Comparison of ENCODE assay signal across 10 mouse cellular contexts in genomic region chr3:103735776-103736600, GRCm38 (mm10). TPM values are rescaled to one million over a fixed set of nuclear protein-coding genes. Genes with fewer than 3 reads are reported as not detected.
DNase-seq lines count a peak whose midpoint lies in the region; ATAC-seq lines count a peak whose summit lies in the region.
"Had no signal": no experiment of that assay in that cellular context is flagged by ENCODE, and none has a peak within 500 bp of the region (broad histone marks: within the 10 kb centered on the region; RNA-seq: fewer than 3 reads in every experiment).

No protein-coding gene starts in this region.

- peak overlapping the region; percentile 48 for H3K4me3 ChIP-seq in kidney, embryonic 16.5 days (ENCODE audit: low read length)
- H3K4me3 ChIP-seq in embryonic facial prominence, embryonic 12.5 days: peak overlapping the region; percentile 36
- H3K4me3 ChIP-seq in neural tube, embryonic 12.5 days: no peak overlapping the region

- no peaks in the 10 kb centered on the region for H3K27me3 ChIP-seq in kidney, embryonic 16.5 days (ENCODE audit: insufficient read depth, low read length)
- no peaks in the 10 kb centered on the region for H3K27me3 ChIP-seq in embryonic facial prominence, embryonic 12.5 days
- H3K27me3 ChIP-seq in neural tube, embryonic 12.5 days (replicated peaks): no peaks in the 10 kb centered on the region
- H3K27me3 ChIP-seq: Patski had no signal

- H3K9ac ChIP-seq in kidney, embryonic 16.5 days (replicated peaks; ENCODE audit: low read length): peak overlapping the region; percentile 66
- peak overlapping the region; percentile 52; the same call in 1 of the 2 replicates for H3K9ac ChIP-seq in embryonic facial prominence, embryonic 12.5 days
- no peak overlapping the region for H3K9ac ChIP-seq in neural tube, embryonic 12.5 days

- no peak for ATAC-seq in kidney, embryonic 16.5 days (ENCODE audit: low FRiP score, low TSS enrichment)
- ATAC-seq in embryonic facial prominence, embryonic 12.5 days (ENCODE audit: insufficient number of reproducible peaks, insufficient read depth, low FRiP score, low TSS enrichment): no peak
- ATAC-seq in neural tube, embryonic 12.5 days (ENCODE audit: low FRiP score, low read depth): no peak
- no peak for ATAC-seq in erythroid progenitor cell, adult 5-6 weeks (replicated peaks; ENCODE audit: low FRiP score, poor library complexity, severe bottlenecking)
- ATAC-seq: Patski had no signal

- no peak for DNase-seq in kidney, postnatal 10 days
- peak; percentile 16 for DNase-seq in heart, postnatal 4 days
- DNase-seq in liver: no peak
- DNase-seq: thymus, postnatal 36 days had no signal

- peaks cover 46% of the 10 kb centered on the region for H3K4me1 ChIP-seq in kidney, embryonic 16.5 days (ENCODE audit: insufficient read depth, low read length)
- peaks cover 55% of the 10 kb centered on the region for H3K4me1 ChIP-seq in embryonic facial prominence, embryonic 12.5 days
- peaks cover 56% of the 10 kb centered on the region for H3K4me1 ChIP-seq in neural tube, embryonic 12.5 days

- peak overlapping the region; percentile 55 for H3K4me2 ChIP-seq in kidney, embryonic 16.5 days (replicated peaks; ENCODE audit: low read depth, low read length)
- peak overlapping the region; percentile 57 for H3K4me2 ChIP-seq in embryonic facial prominence, embryonic 12.5 days (replicated peaks)
- H3K4me2 ChIP-seq in neural tube, embryonic 12.5 days (replicated peaks): peak overlapping the region; percentile 55

- peak overlapping the region; percentile 85 for H3K27ac ChIP-seq in kidney, embryonic 16.5 days (ENCODE audit: low read length)
- peak overlapping the region; percentile 95 for H3K27ac ChIP-seq in embryonic facial prominence, embryonic 12.5 days
- 0 out of 2 replicates have a peak overlapping the region, but pooled peaks have one; percentile 21 for H3K27ac ChIP-seq in neural tube, embryonic 12.5 days
- H3K27ac ChIP-seq: macrophage had no signal

- H3K36me3 ChIP-seq in kidney, embryonic 16.5 days (ENCODE audit: insufficient read depth, low read length): no peaks in the 10 kb centered on the region
- peaks cover 3% of the 10 kb centered on the region; the same call in 1 of the 2 replicates for H3K36me3 ChIP-seq in embryonic facial prominence, embryonic 12.5 days
- H3K36me3 ChIP-seq in neural tube, embryonic 12.5 days: no peaks in the 10 kb centered on the region

- 57% methylated on average over 28 of the region's 28 CpGs for WGBS in kidney, embryonic 16.5 days
- 57% methylated on average over 28 of the region's 28 CpGs for WGBS in embryonic facial prominence, embryonic 12.5 days
- WGBS in neural tube, embryonic 12.5 days: 62% methylated on average over 28 of the region's 28 CpGs

- no peaks in the 10 kb centered on the region for H3K9me3 ChIP-seq in kidney, embryonic 16.5 days (ENCODE audit: low read length)
- no peaks in the 10 kb centered on the region for H3K9me3 ChIP-seq in embryonic facial prominence, embryonic 12.5 days
- no peaks in the 10 kb centered on the region for H3K9me3 ChIP-seq in neural tube, embryonic 12.5 days

RNA-seq across cellular contexts. Expression of gene Olfml3, which starts 1.8 kb away (rescaled TPM):
- 62.0 and 63.8 TPM in 2 replicates for polyA plus RNA-seq in kidney, embryonic 16.5 days (2015; fragmentation: Nextera tagmentation; extraction: Ambion mirVana)
- polyA plus RNA-seq in embryonic facial prominence, embryonic 12.5 days (2016; fragmentation: Nextera tagmentation; extraction: Ambion mirVana): 34.9 and 36.9 TPM in 2 replicates
- total RNA-seq in heart, postnatal 4 days (2021): 10 to 100 TPM; 11.8 to 13.0 TPM
- polyA plus RNA-seq in neural tube, embryonic 12.5 days (2016; fragmentation: Nextera tagmentation; extraction: Ambion mirVana): 15.1 and 15.6 TPM in 2 replicates
- total RNA-seq in erythroid progenitor cell, adult 5-6 weeks (2015; ENCODE audit: low replicate concordance): 1.4 and 1.7 TPM in 2 replicates
- total RNA-seq in erythroid progenitor cell, adult 5-6 weeks (2017; ENCODE audit: low replicate concordance): 0.64 and 0.91 TPM in 2 replicates

RNA-seq across cellular contexts. Expression of gene Gm10964, which starts 3.2 kb away (rescaled TPM):
- not detected in 2 replicates for polyA plus RNA-seq in kidney, embryonic 16.5 days (2015; fragmentation: Nextera tagmentation; extraction: Ambion mirVana)
- not detected in 2 replicates for polyA plus RNA-seq in embryonic facial prominence, embryonic 12.5 days (2016; fragmentation: Nextera tagmentation; extraction: Ambion mirVana)
- total RNA-seq in heart, postnatal 4 days (2021): not detected
- not detected in 2 replicates for polyA plus RNA-seq in neural tube, embryonic 12.5 days (2016; fragmentation: Nextera tagmentation; extraction: Ambion mirVana)
- not detected in 2 replicates for total RNA-seq in erythroid progenitor cell, adult 5-6 weeks (2015; ENCODE audit: low replicate concordance)
- total RNA-seq in erythroid progenitor cell, adult 5-6 weeks (2017; ENCODE audit: low replicate concordance): not detected in 2 replicates
- polyA plus RNA-seq: macrophage, Patski had no signal

RNA-seq across cellular contexts. Expression of gene Hipk1, which starts 55.4 kb away (rescaled TPM):
- polyA plus RNA-seq in kidney, embryonic 16.5 days (2015; fragmentation: Nextera tagmentation; extraction: Ambion mirVana): 10.3 and 11.3 TPM in 2 replicates
- polyA plus RNA-seq in embryonic facial prominence, embryonic 12.5 days (2016; fragmentation: Nextera tagmentation; extraction: Ambion mirVana): 12.6 and 13.1 TPM in 2 replicates
- 10 to 100 TPM; 96.7 to 98.2 TPM for total RNA-seq in heart, postnatal 4 days (2021)
- 13.1 and 14.0 TPM in 2 replicates for polyA plus RNA-seq in neural tube, embryonic 12.5 days (2016; fragmentation: Nextera tagmentation; extraction: Ambion mirVana)
- total RNA-seq in erythroid progenitor cell, adult 5-6 weeks (2015; ENCODE audit: low replicate concordance): 303 and 379 TPM in 2 replicates
- total RNA-seq in erythroid progenitor cell, adult 5-6 weeks (2017; ENCODE audit: low replicate concordance): 286 and 299 TPM in 2 replicates

Comparison
In these comparisons a context has a peak if more than half of its experiments do, and no peak if none do; other contexts are left out.
1. H3K27ac ChIP-seq: peak in every context shown above with its lines; median percentile 95 in embryonic facial prominence, embryonic 12.5 days; 85 in kidney, embryonic 16.5 days; 21 in neural tube, embryonic 12.5 days.